Mouse (Mus musculus) forebrain, postnatal 0 days (tissue): Measurements from ENCODE around the gene Ctf2. TPM values are rescaled to one million over a fixed set of nuclear protein-coding genes. Genes with fewer than 3 reads are reported as not detected.

Experiments
- ATAC-seq: fragments of 200-750 bp; cut with Nextera tagmentation; 2 replicates; pipeline ENCODE4 v1.8.0; 2017; ENCODE audit warnings: mild to moderate bottlenecking, moderate library complexity
- DNase-seq: peaks from one replicate; pipeline ENCODE4 v3.0.0-alpha.2; 2015
- H3K27ac ChIP-seq: fragments of 300-500 bp; sonication (generic); 2 replicates; pipeline ENCODE4 v1.5.1; 2014; ENCODE audit warnings: low read depth, mild to moderate bottlenecking, antibody characterized with exemption, low read length, moderate library complexity, mixed read lengths
- H3K27me3 ChIP-seq: fragments of 300-500 bp; sonication (generic); 2 replicates; pipeline ENCODE4 v1.6.1; 2014; ENCODE audit warnings: mild to moderate bottlenecking, low read length, mixed read lengths; ENCODE audit not compliant: insufficient read depth
- H3K36me3 ChIP-seq: fragments of 300-500 bp; sonication (generic); 2 replicates; pipeline ENCODE4 v1.6.1; 2014; ENCODE audit warnings: mild to moderate bottlenecking, moderate library complexity; ENCODE audit not compliant: insufficient read depth
- H3K4me1 ChIP-seq: fragments of 300-500 bp; sonication (generic); 2 replicates; pipeline ENCODE4 v1.6.1; 2014; ENCODE audit warnings: antibody characterized with exemption; ENCODE audit not compliant: insufficient read depth
- H3K4me2 ChIP-seq: fragments of 300-500 bp; sonication (generic); 2 replicates; pipeline ENCODE4 v1.6.1; 2014; ENCODE audit warnings: low read depth, mild to moderate bottlenecking, moderate library complexity
- H3K4me3 ChIP-seq: fragments of 300-500 bp; sonication (generic); 2 replicates; pipeline ENCODE4 v1.5.1; 2014; ENCODE audit warnings: low read depth, low read length, mixed read lengths
- H3K9ac ChIP-seq: fragments of 300-500 bp; sonication (generic); 2 replicates; pipeline ENCODE4 v1.6.1; 2014; ENCODE audit warnings: mild to moderate bottlenecking
- H3K9me3 ChIP-seq: fragments of 300-500 bp; sonication (generic); 2 replicates; pipeline ENCODE4 v1.6.1; 2016; ENCODE audit warnings: low read length
- CTCF ChIP-seq: sonication (generic); IDR thresholded peaks from 2 replicates; pipeline ENCODE4 v1.5.1; 2016; ENCODE audit warnings: antibody characterized with exemption, control low read depth, low read depth
- WGBS: fragments of 180-500 bp; shearing (Covaris S2); extraction: QIAGEN DNeasy Blood & Tissue Kit; methylation state at CpG from one replicate; pipeline ENCODE4 v1.1.7; 2014; 5-methylcytosine and 5-hydroxymethylcytosine counted together
- polyA plus RNA-seq: library from polyadenylated mRNA; unstranded; fragments of >200 nt; fragmentation: Nextera tagmentation; extraction: Ambion mirVana; gene quantifications from 2 replicates; pipeline ENCODE4 v1.2.1, GENCODE M21; 2015
- total RNA-seq: library from RNA; depleted of rRNA; stranded (reverse); fragments of >200 nt; gene quantifications from 2 replicates; pipeline ENCODE4 v1.2.3, GENCODE M21; 2014

The Ctf2 gene
- total and polyA plus RNA-seq, 2 experiments from 2014 or later, result not detected

DNA sequence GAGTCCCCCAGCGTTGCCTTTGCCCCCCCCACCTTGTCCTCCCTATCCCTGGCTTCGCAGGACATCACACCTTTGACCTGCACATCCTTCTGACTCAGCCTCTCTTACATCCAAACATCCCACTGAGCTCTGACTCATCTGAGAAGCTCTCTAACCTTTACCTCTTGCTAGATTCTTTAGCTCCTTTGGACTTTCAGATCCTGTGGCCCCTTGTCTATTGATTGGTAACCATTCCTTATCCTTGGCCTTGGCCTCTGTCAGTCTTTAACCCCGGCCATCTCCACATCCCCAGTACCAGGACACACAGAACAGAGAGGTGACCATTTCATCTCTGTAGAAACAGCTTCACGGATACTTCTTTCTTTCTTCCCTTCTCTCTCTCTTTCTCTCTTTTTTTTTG is 1.8 kb downstream of the Ctf2 start:
- no peak for DNase-seq
- no peak overlapping the region for H3K27ac ChIP-seq
- H3K27me3 ChIP-seq, result no peaks in the 10 kb centered on the region
- ATAC-seq, result no peak
- no peaks in the 10 kb centered on the region for H3K4me1 ChIP-seq
- no peaks in the 10 kb centered on the region for H3K9me3 ChIP-seq
- no peak overlapping the region for H3K9ac ChIP-seq
- no peak overlapping the region for H3K4me3 ChIP-seq
- TF ChIP-seq CTCF, result no peak
- WGBS, result 72% methylated on average over 4 of the region's 4 CpGs
- H3K4me2 ChIP-seq, result no peak overlapping the region
- no peaks in the 10 kb centered on the region for H3K36me3 ChIP-seq

DNA sequence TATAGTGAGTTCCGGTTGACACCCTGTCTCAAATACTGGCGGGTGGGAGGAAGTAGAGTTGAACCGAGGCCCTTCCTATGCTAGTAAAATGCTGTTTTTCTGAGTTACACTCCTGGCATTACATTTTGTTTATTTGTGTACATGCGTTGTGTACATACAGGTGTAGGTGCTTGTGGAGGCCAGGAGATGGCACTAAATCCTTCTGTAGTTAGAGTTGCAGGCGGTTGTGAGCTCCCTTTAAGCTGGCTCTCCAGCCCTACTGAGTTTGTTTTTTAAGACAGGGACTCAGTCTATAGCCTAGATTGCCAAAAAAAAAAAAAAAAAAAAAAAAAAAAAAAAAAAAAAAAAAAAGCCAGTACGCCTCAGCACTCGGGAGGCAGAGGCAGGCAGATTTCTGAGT is 4.1 kb downstream of the Ctf2 start:
- Histone ChIP-seq H3K4me3 (no peak overlapping the region), H3K27me3 (no peaks in the 10 kb centered on the region), H3K4me1 (no peaks in the 10 kb centered on the region), H3K9me3 (no peaks in the 10 kb centered on the region), H3K27ac (no peak overlapping the region), H3K9ac (no peak overlapping the region), H3K4me2 (no peak overlapping the region), H3K36me3 (no peaks in the 10 kb centered on the region)
- ATAC-seq (no peak), DNase-seq (no peak)
- no peak for TF ChIP-seq CTCF
- WGBS, result 89% methylated on average over 7 of the region's 7 CpGs

DNA sequence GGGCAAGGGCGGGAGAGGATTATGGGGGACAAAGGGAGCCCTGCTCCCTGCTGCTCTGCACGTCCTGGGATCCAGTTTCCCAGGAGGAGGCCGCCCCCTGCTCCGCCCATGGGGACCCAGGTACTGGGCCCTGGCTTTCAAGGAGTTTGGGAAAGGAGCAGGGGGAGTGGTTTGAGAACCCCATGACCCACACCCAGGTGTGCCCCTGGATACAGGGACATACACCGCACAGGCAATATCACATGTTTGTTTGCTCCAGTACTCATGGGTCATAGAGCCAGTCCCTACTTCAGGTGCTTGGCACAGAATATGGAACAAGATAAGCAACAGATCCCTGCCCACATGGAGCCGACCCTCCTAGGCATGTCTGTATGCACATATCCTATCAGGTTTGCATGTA is 6.0 kb downstream of the Ctf2 start:
- no peak overlapping the region for H3K9ac ChIP-seq
- no peak overlapping the region for H3K27ac ChIP-seq
- no peak for TF ChIP-seq CTCF
- no peaks in the 10 kb centered on the region for H3K36me3 ChIP-seq
- H3K9me3 ChIP-seq, result no peaks in the 10 kb centered on the region
- DNase-seq (no peak), ATAC-seq (no peak)
- H3K4me2 ChIP-seq, result no peak overlapping the region
- H3K27me3 ChIP-seq, result no peaks in the 10 kb centered on the region
- no peak overlapping the region for H3K4me3 ChIP-seq
- H3K4me1 ChIP-seq, result no peaks in the 10 kb centered on the region
- WGBS, result 55% methylated on average over 6 of the region's 6 CpGs

DNA sequence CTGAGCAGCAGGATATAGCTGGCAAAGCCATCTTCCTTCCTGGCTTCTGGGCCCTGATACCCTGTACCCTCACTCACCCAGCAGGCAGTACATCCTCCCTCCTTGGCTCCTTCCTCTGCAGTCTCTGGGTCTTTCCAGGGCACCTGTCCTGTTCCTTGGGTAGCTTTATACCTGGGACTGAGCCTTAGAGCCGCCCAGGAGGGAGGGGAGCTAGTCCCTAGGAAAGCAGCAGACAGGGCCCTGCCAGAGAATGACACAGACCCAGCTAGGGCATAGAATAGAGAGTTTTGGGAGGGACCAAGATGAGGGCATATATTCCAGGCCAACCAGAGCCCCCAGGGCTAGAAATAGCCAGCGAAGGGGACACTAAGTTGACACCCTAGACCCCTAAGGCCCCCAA is 6.5 kb downstream of the Ctf2 start:
- no peak overlapping the region for H3K9ac ChIP-seq
- no peak overlapping the region for H3K27ac ChIP-seq
- no peaks in the 10 kb centered on the region for H3K9me3 ChIP-seq
- no peaks in the 10 kb centered on the region for H3K27me3 ChIP-seq
- H3K4me1 ChIP-seq, result no peaks in the 10 kb centered on the region
- no peak overlapping the region for H3K4me2 ChIP-seq
- DNase-seq (no peak), ATAC-seq (no peak)
- no peak for TF ChIP-seq CTCF
- H3K4me3 ChIP-seq, result no peak overlapping the region
- no peaks in the 10 kb centered on the region for H3K36me3 ChIP-seq
- WGBS, result 20% methylated on average over 2 of the region's 2 CpGs

GRCm38 (mm10) chr7:127719258-127719657 is 12.7 kb downstream of the Ctf2 start:
- Histone ChIP-seq H3K9ac (no peak overlapping the region), H3K4me1 (peaks cover 8% of the 10 kb centered on the region; the same call in 1 of the 2 replicates), H3K27ac (no peak overlapping the region), H3K4me3 (no peak overlapping the region), H3K9me3 (no peaks in the 10 kb centered on the region), H3K27me3 (no peaks in the 10 kb centered on the region), H3K4me2 (no peak overlapping the region), H3K36me3 (no peaks in the 10 kb centered on the region)
- DNase-seq, result no peak
- 89% methylated on average over 6 of the region's 6 CpGs for WGBS
- no peak for ATAC-seq
- no peak for TF ChIP-seq CTCF

DNA sequence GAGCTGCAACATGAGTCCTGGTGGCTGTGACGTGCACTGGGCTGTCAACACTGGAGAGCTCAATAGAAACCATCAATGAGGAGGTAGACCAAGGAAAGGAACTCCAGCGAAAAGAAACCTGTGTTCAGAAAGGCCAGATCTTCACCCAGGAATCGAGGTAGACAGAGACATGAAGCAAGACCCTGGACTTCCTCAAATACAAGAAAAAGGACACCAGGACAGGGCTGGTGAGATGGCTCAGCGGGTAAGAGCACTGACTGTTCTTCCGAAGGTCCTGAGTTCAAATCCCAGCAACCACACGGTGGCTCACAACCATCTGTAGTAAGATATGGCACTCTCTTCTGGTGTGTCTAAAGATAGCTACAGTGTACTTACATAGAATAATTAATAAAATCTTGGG is 13.6 kb downstream of the Ctf2 start:
- peaks cover 8% of the 10 kb centered on the region; the same call in 1 of the 2 replicates for H3K4me1 ChIP-seq
- DNase-seq, result no peak
- no peak overlapping the region for H3K27ac ChIP-seq
- no peak overlapping the region for H3K4me2 ChIP-seq
- ATAC-seq, result no peak
- no peaks in the 10 kb centered on the region for H3K27me3 ChIP-seq
- no peaks in the 10 kb centered on the region for H3K9me3 ChIP-seq
- H3K4me3 ChIP-seq, result no peak overlapping the region
- no peaks in the 10 kb centered on the region for H3K36me3 ChIP-seq
- no peak for TF ChIP-seq CTCF
- no peak overlapping the region for H3K9ac ChIP-seq
- WGBS, result 92% methylated on average over 6 of the region's 6 CpGs

GRCm38 (mm10) chr7:127716992-127717391 is 15.0 kb downstream of the Ctf2 start:
- Histone ChIP-seq H3K36me3 (no peaks in the 10 kb centered on the region), H3K9me3 (no peaks in the 10 kb centered on the region), H3K4me3 (peak overlapping the region; percentile 36), H3K27me3 (no peaks in the 10 kb centered on the region), H3K4me1 (peaks cover 12% of the 10 kb centered on the region; the same call in 1 of the 2 replicates), H3K9ac (peak overlapping the region; percentile 60), H3K4me2 (peak overlapping the region; percentile 63), H3K27ac (no peak overlapping the region)
- DNase-seq (peak; percentile 57), ATAC-seq (peak; percentile 67)
- 3% methylated on average over 35 of the region's 41 CpGs for WGBS
- TF ChIP-seq CTCF, result peak; percentile 64

DNA sequence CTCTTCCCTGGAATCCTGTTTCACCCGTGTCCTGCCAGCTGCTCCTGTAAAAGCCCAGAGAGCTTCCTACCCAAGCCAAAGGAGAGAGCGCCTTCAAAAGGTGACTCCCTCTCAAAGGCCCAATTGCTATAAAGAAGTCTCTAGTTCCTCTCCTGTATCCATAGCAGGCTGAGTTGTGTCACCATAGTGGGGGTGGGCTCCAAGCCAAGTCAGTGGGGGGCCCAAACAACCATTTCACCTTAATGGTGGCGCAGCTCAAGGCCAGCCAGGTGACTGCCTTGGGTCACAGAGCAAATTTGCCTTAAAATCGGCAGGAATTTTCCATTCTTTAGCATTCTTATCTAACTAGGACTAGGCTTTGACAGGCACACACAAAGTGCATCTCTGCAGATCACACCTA is 17.1 kb downstream of the Ctf2 start:
- WGBS, result 83% methylated on average over 4 of the region's 4 CpGs
- no peak for TF ChIP-seq CTCF

More for the DNA sequence above, 17.1 kb downstream of the Ctf2 start:
- ATAC-seq (no peak), DNase-seq (no peak)
- H3K4me1 ChIP-seq, result peaks cover 12% of the 10 kb centered on the region; the same call in 1 of the 2 replicates
- no peaks in the 10 kb centered on the region for H3K9me3 ChIP-seq
- H3K27ac ChIP-seq, result no peak overlapping the region
- no peak overlapping the region for H3K4me2 ChIP-seq
- H3K9ac ChIP-seq, result no peak overlapping the region
- H3K4me3 ChIP-seq, result no peak overlapping the region
- no peaks in the 10 kb centered on the region for H3K27me3 ChIP-seq
- H3K36me3 ChIP-seq, result no peaks in the 10 kb centered on the region
